Mouse (Mus musculus) adipocyte (in vitro differentiated cells): ENCODE measurements around the gene Slc7a14.

ENCODE experiments used
- DNase-seq: peaks from one replicate; pipeline ENCODE4 v3.0.0-alpha.2; 2016; ENCODE audit warnings: low spot score

Gene Slc7a14

DNA sequence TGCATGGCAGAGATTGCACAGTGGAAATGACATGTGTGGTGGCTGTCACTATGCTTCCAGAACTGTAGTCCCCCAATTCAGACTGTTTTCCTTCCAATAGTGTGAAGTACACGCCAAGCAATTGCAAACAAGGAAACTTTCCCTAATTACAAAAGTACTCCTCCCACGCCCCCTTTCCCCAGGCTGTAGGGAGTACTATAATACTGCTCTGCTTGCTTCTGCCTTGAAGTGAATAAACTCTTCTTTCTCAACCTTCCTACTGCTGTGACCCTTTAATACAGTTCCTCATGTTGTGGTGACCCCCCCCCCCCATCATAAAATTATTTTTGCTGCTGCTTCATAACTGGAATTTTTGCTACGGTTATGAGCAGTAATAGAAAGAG lies 49.2 kb downstream of the Slc7a14 start:
- DNase-seq: no peak

DNA sequence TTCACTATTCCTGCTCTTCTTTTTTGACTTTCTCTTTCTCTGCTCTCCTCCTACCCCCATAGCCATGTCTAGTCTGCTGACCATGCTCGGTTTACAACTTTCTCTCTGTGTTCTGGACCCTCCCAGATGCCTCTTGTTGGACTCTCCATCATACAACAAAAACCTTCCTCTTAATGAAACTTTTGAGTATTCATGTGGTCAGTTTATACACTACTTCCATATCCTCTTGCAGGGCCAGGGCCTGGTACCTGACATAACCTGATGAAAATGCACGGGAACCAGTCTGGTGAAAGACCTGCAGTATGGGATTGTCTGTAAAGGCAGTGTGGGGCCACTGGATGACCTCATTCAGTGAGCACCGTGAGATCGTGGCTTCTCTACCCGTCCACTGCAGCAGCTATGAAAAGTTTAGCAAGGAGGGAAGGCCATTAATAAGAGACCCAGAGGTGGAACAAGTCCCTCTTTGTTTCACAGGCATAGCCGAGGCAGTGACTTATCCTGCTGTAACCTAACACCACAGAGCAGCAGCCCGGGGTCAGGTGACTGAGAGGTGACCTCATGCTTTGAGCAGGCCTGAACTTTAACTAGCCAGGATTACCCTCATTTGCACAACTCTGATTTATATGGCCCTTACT lies 49.7 kb downstream of the Slc7a14 start:
- peak; percentile 62 for DNase-seq

- no peak for DNase-seq
Measured at GRCm38 (mm10) chr3:31259553-31260255, 50.5 kb downstream of the Slc7a14 start.

- no peak for DNase-seq
Measured at GRCm38 (mm10) chr3:31254427-31254826, 55.8 kb downstream of the Slc7a14 start.

DNA sequence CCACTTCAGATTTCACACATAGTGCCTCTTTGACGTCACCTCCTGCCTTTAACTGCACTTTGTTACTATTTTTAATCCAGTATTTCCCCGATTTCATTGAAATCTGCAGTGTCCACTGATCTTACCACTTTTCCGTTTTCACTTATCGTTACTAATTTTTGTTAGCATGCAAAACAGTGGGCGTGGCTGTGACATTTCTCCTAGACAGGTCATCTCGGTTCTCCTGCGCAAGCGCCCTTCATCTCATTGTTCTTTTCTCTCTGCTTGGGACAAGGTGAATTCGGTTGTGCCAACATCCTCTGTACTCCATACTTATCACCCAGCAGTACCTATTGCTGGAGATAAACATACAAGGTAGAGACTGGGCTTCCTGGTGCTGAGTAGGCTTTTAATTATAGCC lies 56.3 kb downstream of the Slc7a14 start:
- no peak for DNase-seq

- no peak for DNase-seq
Measured at GRCm38 (mm10) chr3:31252566-31252965, 57.6 kb downstream of the Slc7a14 start.

- DNase-seq: no peak
Measured at GRCm38 (mm10) chr3:31243478-31243877, 66.7 kb downstream of the Slc7a14 start.

- no peak for DNase-seq
Measured at GRCm38 (mm10) chr3:31240840-31241239, 69.3 kb downstream of the Slc7a14 start.

- DNase-seq: no peak
Measured at GRCm38 (mm10) chr3:31239645-31240044, 70.5 kb downstream of the Slc7a14 start.

DNA sequence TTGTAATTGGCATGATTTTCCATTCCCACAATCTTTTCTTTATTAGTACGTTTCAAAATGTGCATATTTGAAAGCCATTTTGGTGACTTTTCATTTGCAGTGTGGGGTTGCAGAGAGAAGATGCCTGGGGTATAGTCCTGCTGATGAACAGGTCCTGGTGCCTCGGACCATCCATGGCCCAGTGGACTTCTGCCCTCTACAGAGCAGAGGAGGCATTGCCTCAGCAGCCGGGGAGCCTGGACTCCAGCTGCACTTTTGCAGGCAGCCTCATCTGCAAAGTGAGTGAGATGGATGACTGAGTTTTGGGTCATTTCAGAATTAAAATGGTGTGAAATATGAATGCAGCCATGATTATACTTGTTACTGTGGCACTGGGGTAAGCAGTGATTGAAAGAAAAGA lies 72.2 kb downstream of the Slc7a14 start:
- DNase-seq: no peak

DNA sequence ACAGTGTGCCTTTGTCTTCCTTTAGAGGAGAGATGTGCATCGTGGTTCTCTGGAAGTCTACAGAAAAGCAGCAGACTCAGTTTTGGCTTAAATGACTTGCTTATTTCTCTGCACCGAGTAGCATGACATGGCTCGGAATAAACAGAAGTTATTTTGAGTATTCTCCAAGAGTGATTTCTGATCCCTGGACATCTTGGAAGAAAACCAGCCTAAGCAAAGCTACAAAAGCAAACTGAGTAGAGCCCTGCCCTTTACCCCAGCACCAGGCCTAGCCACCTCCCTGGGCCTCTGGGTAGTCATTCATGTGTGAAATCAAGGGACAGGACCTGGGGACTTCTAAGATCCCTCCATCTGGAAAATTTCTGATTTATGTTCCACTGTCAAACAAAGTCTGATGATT lies 74.0 kb downstream of the Slc7a14 start:
- DNase-seq: peak; percentile 72

DNA sequence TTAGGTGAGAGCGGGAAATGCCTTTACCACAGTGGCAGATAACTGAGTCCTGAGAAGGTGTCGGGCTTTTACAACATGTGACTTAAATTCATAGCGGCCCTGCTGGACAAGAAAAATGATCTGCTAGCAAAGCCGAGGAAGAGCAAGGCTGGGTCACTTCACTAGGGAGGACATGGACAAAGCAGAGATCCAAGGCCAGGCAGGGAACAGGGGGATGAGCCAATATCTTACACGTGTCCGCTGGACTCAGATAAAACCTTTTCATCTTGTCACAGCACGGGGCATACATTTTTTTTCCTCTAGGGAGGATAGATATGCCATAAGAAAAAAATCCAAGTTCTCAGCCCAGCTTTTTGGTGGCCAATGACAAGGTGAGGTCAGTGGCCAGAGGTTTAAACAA lies 75.8 kb downstream of the Slc7a14 start:
- DNase-seq: no peak

DNA sequence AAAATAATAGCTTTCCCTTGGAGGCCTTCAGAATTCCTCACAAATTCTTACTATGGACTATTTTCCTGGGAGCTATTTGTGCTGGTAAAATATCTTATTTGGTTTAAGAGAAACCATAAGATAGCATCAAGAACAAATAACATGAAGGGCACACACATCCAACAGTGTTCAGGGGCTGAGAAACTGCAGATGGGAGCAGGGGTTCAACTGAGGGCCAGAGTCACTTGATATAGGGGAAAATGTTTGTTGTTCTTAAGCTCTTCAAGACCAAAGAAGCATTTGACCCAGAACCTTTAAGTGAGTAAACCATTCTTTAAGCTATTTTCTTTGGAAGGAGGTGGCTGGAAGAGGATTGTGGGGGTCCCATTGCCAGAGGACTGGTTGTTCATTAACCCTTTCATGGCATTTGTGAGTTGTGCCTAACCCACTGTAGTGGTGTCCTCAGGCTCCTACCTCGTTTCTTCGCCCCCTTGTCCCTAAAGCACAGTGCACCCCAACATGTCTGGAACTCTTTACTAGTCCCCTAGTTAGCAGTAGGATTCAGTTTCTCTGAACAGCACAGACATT lies 76.3 kb downstream of the Slc7a14 start:
- DNase-seq: no peak

- peak; percentile 38 for DNase-seq
Measured at GRCm38 (mm10) chr3:31229281-31229680, 80.9 kb downstream of the Slc7a14 start.

GRCm38 (mm10) chr3:31228487-31228886 lies 81.7 kb downstream of the Slc7a14 start:
- DNase-seq: no peak

- no peak for DNase-seq
Measured at GRCm38 (mm10) chr3:31223551-31223950, 86.6 kb downstream of the Slc7a14 start.

GRCm38 (mm10) chr3:31220040-31220439 lies 90.1 kb downstream of the Slc7a14 start:
- DNase-seq: no peak

DNA sequence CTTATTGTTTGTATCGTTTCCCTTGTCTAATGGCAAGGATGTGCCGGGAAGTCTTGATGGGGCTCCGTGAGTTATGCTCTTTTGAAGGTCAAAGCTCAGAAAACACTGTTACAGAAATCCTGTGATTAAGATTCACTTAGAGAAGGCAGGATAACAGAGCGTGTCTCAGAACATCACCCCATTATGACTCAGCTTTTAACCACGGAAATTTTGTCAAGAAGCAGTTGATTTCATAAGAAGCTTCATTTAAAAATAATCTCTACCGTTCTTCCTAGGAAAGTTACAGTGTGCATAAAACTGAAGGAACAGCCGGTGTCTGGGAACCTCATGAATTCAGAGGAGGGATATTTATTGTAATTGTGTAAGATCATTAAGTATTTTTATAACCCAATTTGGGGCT lies 90.7 kb downstream of the Slc7a14 start:
- DNase-seq: no peak

- no peak for DNase-seq
Measured at GRCm38 (mm10) chr3:31217523-31217922, 92.7 kb downstream of the Slc7a14 start.

DNA sequence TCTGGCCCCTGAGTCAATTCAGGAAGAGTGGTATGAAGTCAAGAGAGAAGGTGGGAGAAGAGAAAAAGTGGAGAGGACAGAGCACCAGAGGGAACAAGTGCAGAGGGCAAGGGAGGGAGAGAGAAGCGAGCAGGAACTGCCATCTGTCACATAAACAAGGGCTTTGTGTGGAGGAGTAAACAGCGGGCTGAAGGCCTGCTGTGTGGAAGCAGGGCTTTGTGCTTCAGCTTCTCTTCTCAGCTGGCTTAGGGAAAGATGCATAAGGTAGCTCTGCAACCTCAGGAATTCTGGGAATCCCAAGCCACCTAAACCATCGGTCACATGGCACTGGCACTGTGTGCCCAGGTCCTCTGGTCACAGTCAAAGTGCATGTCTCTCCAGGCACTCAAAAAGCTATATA lies 96.4 kb downstream of the Slc7a14 start:
- no peak for DNase-seq

- no peak for DNase-seq
Measured at GRCm38 (mm10) chr3:31212205-31213038, 97.8 kb downstream of the Slc7a14 start.

DNA sequence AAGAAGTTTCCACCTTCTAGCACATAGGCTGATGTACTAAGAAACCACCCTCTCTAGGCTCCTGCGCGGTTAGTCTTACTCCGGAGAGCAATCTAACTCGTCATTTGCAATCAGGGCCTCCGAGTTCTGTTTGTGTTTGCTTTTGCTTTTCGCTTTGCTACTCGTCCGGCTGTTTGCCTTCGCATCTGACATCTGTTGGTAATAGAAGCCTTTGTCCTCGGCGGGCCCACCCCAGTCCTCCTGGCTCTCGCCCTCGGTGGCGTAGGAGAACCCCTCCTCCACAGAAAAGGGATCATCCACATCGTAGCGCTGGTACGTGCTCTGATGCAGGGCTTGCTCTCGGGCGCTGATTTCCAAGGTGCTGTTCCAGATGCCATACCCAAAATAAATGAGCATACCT lies 101.2 kb downstream of the Slc7a14 start:
- DNase-seq: no peak
